Mouse (Mus musculus): ENCODE results near the gene Crip3. TPM values are rescaled to one million over a fixed set of nuclear protein-coding genes. Genes with fewer than 3 reads are reported as not detected.
A peak's percentile ranks its signal among the peaks of the same experiment; 100 is the strongest.

Gene Crip3
- 0.23 and 0.24 TPM in 2 replicates for polyA plus RNA-seq (2015; fragmentation: Nextera tagmentation; extraction: Ambion mirVana)

DNA sequence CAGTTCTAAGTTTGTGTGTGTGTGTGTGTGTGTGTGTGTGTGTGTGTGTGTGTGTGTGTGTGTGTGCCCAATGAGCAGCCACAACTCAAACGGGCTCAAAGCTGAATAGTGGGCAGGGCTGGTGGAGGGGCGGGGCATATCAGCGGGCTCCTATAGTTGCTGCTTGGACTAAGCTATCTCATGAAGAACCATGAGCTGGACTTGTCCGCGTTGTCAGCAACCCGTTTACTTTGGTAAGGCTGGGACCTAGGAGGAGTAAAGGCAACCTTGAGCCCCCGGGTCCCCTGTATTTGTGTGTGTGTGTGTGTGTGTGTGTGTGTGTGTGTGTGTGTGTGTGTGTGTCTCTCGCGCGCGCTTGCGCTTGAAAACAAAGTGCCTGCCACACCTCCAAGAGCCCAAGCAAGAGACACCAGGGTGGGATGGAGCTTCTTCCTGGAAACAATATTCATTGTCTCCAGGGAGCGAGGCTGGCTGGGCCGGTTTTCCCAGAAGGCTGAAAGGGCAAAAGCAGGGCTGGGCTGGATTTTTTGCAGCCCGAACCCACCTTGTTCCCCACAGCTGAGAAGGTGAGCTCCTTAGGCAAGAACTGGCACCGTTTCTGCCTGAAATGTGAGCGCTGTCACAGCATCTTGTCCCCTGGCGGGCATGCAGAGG is at the start of gene Crip3:
Crip3 (plus strand) TSS at position 166 of the 654 bp plus-strand sequence.
- TF ChIP-seq CTCF (IDR thresholded peaks at IDR 0.05; ENCODE audit: low read depth): no peak
- Histone ChIP-seq H3K9me3 (ENCODE audit: control insufficient read depth, low read length) (no peaks in the 10 kb centered on the region), H3K4me2 (replicated peaks; ENCODE audit: low read depth) (peak within 1 kb of the TSS; percentile 44), H3K4me3 (ENCODE audit: low read depth, low read length) (peak within 1 kb of the TSS; percentile 6; the same call in 1 of the 2 replicates), H3K4me1 (replicated peaks; ENCODE audit: control insufficient read depth, insufficient read depth) (peaks cover 2% of the 10 kb centered on the region; the same call in 1 of the 2 replicates), H3K36me3 (ENCODE audit: control insufficient read depth, insufficient read depth, low read length) (no peaks in the 10 kb centered on the region), H3K9ac (ENCODE audit: low read length) (no peak within 1 kb of the TSS), H3K27me3 (ENCODE audit: control insufficient read depth, insufficient read depth, low read length) (no peaks in the 10 kb centered on the region), H3K27ac (replicated peaks) (no peak within 1 kb of the TSS)
- DNase-seq (ENCODE audit: low spot score) (peak; percentile 54), ATAC-seq (ENCODE audit: low FRiP score, low TSS enrichment) (peak; percentile 39; the same call in 1 of the 2 replicates)
- WGBS: 20% methylated on average over 18 of the region's 18 CpGs

DNA sequence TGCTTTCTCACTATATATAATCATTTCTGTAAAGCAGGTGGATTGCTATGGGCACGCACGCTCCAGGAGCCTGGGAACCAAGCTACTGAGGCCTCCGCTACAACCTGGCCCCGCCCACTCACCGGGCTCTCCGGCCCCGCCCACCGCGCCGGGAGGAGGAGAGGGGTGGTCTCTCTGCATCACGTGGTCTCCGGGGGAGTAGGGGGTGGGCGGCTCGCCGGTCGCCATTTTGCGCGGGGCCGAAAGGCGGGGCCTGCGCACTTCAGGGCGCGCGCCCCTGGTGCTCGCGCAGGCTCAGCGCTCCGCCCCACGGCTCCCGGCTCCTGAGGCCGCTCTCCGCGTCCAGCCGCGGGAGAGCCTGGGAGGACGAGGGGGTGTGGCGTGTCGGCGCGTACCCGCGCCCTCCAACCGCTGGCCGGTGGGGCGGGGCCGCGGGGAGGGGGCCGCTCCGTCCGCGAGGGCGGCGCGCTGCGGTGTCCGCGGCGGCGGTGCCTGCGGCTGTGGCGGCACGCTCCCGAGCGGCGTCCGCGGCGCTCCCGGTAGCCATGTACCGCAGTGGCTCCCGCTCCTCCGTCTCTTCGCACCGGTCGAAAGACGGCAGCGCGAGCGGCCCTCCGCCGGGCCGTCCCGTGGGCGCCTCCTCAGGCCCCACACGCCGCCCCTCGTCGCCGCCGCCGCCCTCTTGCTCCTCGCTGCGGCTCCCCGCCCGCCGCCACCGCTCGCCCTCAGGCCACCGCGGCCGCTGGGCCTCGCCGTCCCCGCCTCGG is 45.2 kb upstream of the Crip3 start, which contains the start of gene Zfp318:
Zfp318 (plus strand) TSS at position 438 of the 767 bp plus-strand sequence.
- under 1% methylated on average over 45 of the region's 105 CpGs for WGBS
- Histone ChIP-seq H3K9me3 (ENCODE audit: control insufficient read depth, low read length) (no peaks in the 10 kb centered on the region), H3K4me3 (ENCODE audit: low read depth, low read length) (peak within 1 kb of the TSS; percentile 84), H3K9ac (ENCODE audit: low read length) (peak within 1 kb of the TSS; percentile 85), H3K4me1 (replicated peaks; ENCODE audit: control insufficient read depth, insufficient read depth) (0 out of 2 replicates have a peak, but pooled peaks cover 4% of the 10 kb centered on the region), H3K27ac (replicated peaks) (peak within 1 kb of the TSS; percentile 87), H3K36me3 (ENCODE audit: control insufficient read depth, insufficient read depth, low read length) (no peaks in the 10 kb centered on the region), H3K4me2 (replicated peaks; ENCODE audit: low read depth) (peak within 1 kb of the TSS; percentile 97), H3K27me3 (ENCODE audit: control insufficient read depth, insufficient read depth, low read length) (no peaks in the 10 kb centered on the region)
- peak; percentile 28; the same call in 1 of the 2 replicates for TF ChIP-seq CTCF (IDR thresholded peaks at IDR 0.05; ENCODE audit: low read depth)
- TF ChIP-seq EP300 (optimal IDR thresholded peaks at IDR 0.05): no peak
- ATAC-seq (ENCODE audit: low FRiP score, low TSS enrichment) (peak; percentile 99), DNase-seq (ENCODE audit: low spot score) (peak; percentile 97)

DNA sequence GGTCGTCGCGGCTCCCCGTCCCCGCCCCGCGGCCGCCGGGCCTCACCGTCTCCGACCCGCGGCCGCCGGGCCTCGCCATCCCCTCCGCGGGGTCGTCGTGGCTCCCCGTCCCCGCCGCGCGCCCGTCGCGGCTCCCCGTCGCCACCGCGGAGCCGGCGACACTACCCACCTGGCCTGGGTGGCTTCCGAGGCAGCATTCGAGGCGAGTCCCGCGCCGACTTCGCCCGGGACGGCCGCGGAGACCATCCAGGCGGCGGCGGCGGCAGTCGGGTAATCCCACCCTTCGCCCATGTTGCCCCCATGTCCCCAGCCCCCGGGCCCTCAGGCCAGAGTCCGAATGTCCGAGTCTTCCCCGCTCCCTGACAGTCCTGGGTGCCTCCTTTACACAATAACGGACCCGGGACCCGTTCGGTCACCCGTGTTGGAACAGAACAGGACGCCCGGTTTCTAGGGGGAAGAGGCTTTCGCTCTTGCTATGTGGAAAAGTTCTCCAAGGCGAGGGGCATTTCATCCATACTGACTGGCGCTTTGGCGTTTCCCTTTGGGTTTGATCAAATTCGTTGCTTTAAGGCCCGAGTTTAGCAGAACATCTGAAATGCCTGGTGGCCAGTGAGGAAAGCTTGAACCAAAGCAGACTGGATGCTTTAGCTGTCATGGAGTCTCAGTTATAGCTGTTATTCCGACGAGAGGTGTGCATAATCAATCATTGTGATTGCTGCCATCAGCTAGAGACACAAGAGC is 44.5 kb upstream of the Crip3 start:
- H3K36me3 ChIP-seq (ENCODE audit: control insufficient read depth, insufficient read depth, low read length): no peaks in the 10 kb centered on the region
- peak overlapping the region; percentile 84 for H3K4me3 ChIP-seq (ENCODE audit: low read depth, low read length)
- peak overlapping the region; percentile 87 for H3K27ac ChIP-seq (replicated peaks)
- H3K9ac ChIP-seq (ENCODE audit: low read length): peak overlapping the region; percentile 85
- 0 out of 2 replicates have a peak, but pooled peaks cover 4% of the 10 kb centered on the region for H3K4me1 ChIP-seq (replicated peaks; ENCODE audit: control insufficient read depth, insufficient read depth)
- H3K4me2 ChIP-seq (replicated peaks; ENCODE audit: low read depth): peak overlapping the region; percentile 97
- no peaks in the 10 kb centered on the region for H3K27me3 ChIP-seq (ENCODE audit: control insufficient read depth, insufficient read depth, low read length)
- no peaks in the 10 kb centered on the region for H3K9me3 ChIP-seq (ENCODE audit: control insufficient read depth, low read length)
- WGBS: 1% methylated on average over 56 of the region's 70 CpGs
- DNase-seq (ENCODE audit: low spot score) (peak; percentile 38), ATAC-seq (ENCODE audit: low FRiP score, low TSS enrichment) (no peak; the same call in none of the 2 replicates)
- TF ChIP-seq CTCF (IDR thresholded peaks at IDR 0.05; ENCODE audit: low read depth) (no peak), EP300 (optimal IDR thresholded peaks at IDR 0.05) (no peak)

DNA sequence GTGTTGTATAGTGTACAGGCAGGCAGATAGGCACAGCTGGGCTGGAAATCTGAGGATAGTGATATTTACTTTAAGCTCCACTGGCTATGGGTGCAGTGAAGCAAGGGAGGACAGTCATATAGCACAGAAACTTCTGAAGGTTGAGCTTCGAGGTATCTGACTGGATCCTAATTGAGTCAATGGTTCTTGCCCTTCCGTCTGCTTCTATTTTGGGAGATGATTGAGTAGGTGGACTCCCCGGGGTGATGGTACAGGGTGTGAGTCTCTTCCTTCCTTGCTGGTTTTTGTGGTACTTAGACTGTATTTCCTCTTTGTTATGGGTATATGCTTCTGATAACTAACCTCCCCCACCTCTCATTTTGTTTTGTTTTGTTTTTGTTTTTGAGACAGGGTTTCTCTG is 40.5 kb upstream of the Crip3 start:
- no peak for TF ChIP-seq CTCF (IDR thresholded peaks at IDR 0.05; ENCODE audit: low read depth)
- no peak for TF ChIP-seq EP300 (optimal IDR thresholded peaks at IDR 0.05)
- Histone ChIP-seq H3K36me3 (ENCODE audit: control insufficient read depth, insufficient read depth, low read length) (no peaks in the 10 kb centered on the region), H3K4me3 (ENCODE audit: low read depth, low read length) (no peak overlapping the region), H3K4me2 (replicated peaks; ENCODE audit: low read depth) (no peak overlapping the region), H3K27ac (replicated peaks) (no peak overlapping the region), H3K27me3 (ENCODE audit: control insufficient read depth, insufficient read depth, low read length) (no peaks in the 10 kb centered on the region), H3K9me3 (ENCODE audit: control insufficient read depth, low read length) (no peaks in the 10 kb centered on the region), H3K9ac (ENCODE audit: low read length) (no peak overlapping the region), H3K4me1 (replicated peaks; ENCODE audit: control insufficient read depth, insufficient read depth) (0 out of 2 replicates have a peak, but pooled peaks cover 4% of the 10 kb centered on the region)
- DNase-seq (ENCODE audit: low spot score): no peak
- no peak for ATAC-seq (ENCODE audit: low FRiP score, low TSS enrichment)
- 91% methylated on average over 3 of the region's 3 CpGs for WGBS

DNA sequence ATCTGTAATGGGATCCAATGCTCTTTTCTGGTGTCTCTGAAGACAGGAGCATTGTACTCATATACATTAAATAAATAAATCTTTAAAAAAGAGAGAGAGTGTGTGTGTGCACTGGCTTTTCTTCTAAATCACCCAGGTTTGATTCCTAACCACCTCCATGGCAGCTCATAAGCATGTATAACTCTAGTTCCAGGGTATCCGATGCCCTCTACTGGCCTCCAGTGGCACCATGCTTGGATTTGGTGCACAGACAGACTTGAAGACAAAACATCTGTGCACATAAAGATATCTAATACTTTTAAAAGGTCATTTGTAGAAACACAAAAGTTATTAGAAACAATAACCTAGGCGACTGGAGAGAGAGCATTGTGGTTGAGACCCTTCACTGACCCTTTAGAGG is 35.7 kb upstream of the Crip3 start:
- ATAC-seq (ENCODE audit: low FRiP score, low TSS enrichment) (no peak), DNase-seq (ENCODE audit: low spot score) (peak; percentile 65)
- WGBS: 37% methylated on average over 2 of the region's 2 CpGs
- no peaks in the 10 kb centered on the region for H3K9me3 ChIP-seq (ENCODE audit: control insufficient read depth, low read length)
- H3K36me3 ChIP-seq (ENCODE audit: control insufficient read depth, insufficient read depth, low read length): peaks cover 6% of the 10 kb centered on the region; the same call in 1 of the 2 replicates
- no peaks in the 10 kb centered on the region for H3K4me1 ChIP-seq (replicated peaks; ENCODE audit: control insufficient read depth, insufficient read depth)
- H3K27ac ChIP-seq (replicated peaks): no peak overlapping the region
- H3K9ac ChIP-seq (ENCODE audit: low read length): no peak overlapping the region
- TF ChIP-seq EP300 (optimal IDR thresholded peaks at IDR 0.05): no peak
- peak; percentile 85 for TF ChIP-seq CTCF (IDR thresholded peaks at IDR 0.05; ENCODE audit: low read depth)
- H3K4me3 ChIP-seq (ENCODE audit: low read depth, low read length): no peak overlapping the region
- H3K27me3 ChIP-seq (ENCODE audit: control insufficient read depth, insufficient read depth, low read length): no peaks in the 10 kb centered on the region
- no peak overlapping the region for H3K4me2 ChIP-seq (replicated peaks; ENCODE audit: low read depth)
